Mouse (Mus musculus): Measurements from ENCODE around the gene 0610030E20Rik.

DNA sequence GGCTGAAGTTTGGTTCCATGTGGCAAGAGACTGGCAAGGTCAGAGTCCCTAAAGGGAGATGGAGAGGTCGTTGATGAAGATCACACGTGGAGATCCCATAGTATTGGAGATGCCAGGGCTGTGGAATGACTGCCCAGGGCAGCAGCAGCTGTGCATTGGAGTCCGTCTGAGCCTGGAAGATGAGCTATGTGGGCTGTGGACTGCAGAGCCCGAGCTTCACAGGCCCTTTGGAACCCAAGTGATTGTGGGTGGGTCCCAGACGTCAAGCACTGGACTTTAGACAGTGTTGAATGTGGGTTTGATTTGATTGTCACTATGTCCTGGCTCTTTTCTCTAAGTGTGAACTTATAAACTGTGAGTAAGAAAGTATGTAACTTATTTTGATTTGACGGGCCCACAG, 17.9 kb downstream of the 0610030E20Rik start:
- TF ChIP-seq CTCF (IDR thresholded peaks at IDR 0.05; ENCODE audit: borderline replicate concordance, insufficient read depth, low read length) (no peak), POLR2A (IDR thresholded peaks at IDR 0.05; ENCODE audit: low read depth, low read length) (no peak)

Measured in embryonic fibroblast, embryonic 13.5 days (primary cell).